Mouse (Mus musculus): ENCODE measurements at regions not wholly inside any gene's neighbourhood (a gene's known extent, or its start where the extent isn't known, plus 50 kb on each side); places are given as distances from the start of the nearest gene placed in this dataset.
"Not testable (repeated sequence)": the region's sequence is repeated elsewhere in the genome, so short reads cannot be mapped to it uniquely, and the experiment has no call there.

DNA sequence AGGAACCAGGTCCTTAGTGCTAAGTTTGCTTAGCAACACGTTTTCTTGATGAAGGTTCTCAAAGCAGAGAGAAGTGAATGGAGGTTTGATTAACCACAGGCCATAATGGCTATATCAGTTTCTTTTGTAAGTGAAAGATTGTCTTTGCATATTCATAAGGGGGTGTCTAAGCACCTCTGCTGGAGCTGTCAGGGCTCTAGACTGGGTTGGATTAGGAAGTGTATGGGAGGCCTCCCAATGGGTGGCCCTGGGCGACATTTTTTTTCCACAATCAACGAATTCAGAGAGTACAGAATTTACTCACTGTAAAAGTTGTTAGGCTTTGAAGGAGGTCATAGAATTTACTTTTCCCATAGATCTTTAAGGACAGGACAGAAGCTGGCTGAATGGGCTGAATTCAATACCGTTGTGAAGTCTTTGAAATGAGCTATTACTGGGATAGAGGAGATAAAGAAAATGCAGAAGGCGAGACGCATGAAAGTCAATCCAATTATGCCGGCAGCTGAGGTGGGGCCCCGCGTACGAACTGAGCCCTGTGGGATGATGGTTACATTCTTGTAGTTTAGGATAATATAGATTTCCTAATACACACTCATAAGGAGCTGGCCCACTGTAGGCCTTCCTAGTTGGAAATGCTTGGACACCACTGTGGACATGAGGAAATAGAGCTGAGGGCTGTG is 268.4 kb upstream of the Ubash3b start:
- Histone ChIP-seq H3K27ac (peak overlapping the region; percentile 60), H3K36me3 (replicated peaks) (no peaks in the 10 kb centered on the region; the same call in 1 of the 2 replicates), H3K9ac (no peak overlapping the region), H3K9me3 (no peaks in the 10 kb centered on the region), H3K4me2 (no peak overlapping the region), H3K4me3 (replicated peaks) (no peak overlapping the region), H3K4me1 (peaks cover 27% of the 10 kb centered on the region), H3K27me3 (no peaks in the 10 kb centered on the region)
- ATAC-seq (ENCODE audit: low FRiP score), result peak; percentile 75; the same call in 1 of the 2 replicates
- WGBS, result 19% methylated on average over 10 of the region's 10 CpGs

GRCm38 (mm10) chr9:41429236-41429635 is 267.7 kb upstream of the Ubash3b start:
- Histone ChIP-seq H3K4me3 (replicated peaks) (no peak overlapping the region), H3K4me2 (no peak overlapping the region), H3K36me3 (replicated peaks) (no peaks in the 10 kb centered on the region; the same call in 1 of the 2 replicates), H3K9ac (no peak overlapping the region), H3K9me3 (no peaks in the 10 kb centered on the region), H3K27me3 (no peaks in the 10 kb centered on the region), H3K4me1 (peaks cover 27% of the 10 kb centered on the region), H3K27ac (peak overlapping the region; percentile 60)
- WGBS, result 50% methylated on average over 4 of the region's 4 CpGs
- ATAC-seq (ENCODE audit: low FRiP score), result no peak; the same call in 1 of the 2 replicates

DNA sequence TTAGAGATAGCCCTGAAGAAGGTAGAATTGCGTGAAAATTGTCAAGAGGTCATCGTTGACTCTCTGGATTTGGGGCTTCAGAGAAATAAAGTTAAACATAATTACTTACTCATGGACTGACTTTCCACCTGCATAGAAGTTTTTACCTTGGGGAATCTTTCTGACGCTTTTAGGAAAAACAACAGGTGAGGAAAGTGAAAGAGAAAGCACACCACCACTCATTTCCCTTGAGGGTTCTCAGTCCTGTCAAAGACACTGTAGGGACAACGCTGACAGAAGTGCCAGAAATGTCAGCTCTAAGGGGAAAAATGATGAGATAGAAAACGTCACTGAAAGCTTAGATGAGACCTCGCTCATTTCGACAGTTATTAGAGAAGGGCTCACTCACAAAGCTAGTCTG is 265.2 kb upstream of the Ubash3b start:
- Histone ChIP-seq H3K4me3 (replicated peaks) (no peak overlapping the region), H3K4me2 (no peak overlapping the region), H3K4me1 (peaks cover 25% of the 10 kb centered on the region), H3K36me3 (replicated peaks) (no peaks in the 10 kb centered on the region; the same call in 1 of the 2 replicates), H3K27ac (no peak overlapping the region), H3K9me3 (no peaks in the 10 kb centered on the region), H3K27me3 (no peaks in the 10 kb centered on the region), H3K9ac (no peak overlapping the region)
- ATAC-seq (ENCODE audit: low FRiP score), result no peak
- WGBS, result 89% methylated on average over 7 of the region's 7 CpGs

DNA sequence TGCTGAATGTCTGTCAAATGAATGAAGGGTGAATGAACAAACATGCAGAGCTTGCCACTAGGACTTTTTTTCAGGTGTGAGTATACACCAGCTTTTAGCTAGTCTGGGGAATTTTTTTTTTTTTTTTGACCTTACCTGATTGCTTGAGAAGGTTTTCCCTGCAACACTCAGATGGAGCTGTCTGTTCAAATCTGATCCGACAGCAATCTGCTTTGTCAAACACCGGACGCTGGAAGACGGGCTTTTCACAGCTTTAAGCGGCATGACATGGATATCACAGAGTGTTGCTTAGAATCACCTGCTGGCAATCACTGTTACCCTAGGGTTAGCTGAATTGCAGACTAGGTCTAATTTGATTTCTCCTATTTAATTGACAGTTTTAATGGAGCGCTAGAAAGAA is 263.7 kb upstream of the Ubash3b start:
- H3K4me1 ChIP-seq, result peaks cover 13% of the 10 kb centered on the region
- no peak overlapping the region for H3K27ac ChIP-seq
- H3K27me3 ChIP-seq, result no peaks in the 10 kb centered on the region
- H3K4me2 ChIP-seq, result no peak overlapping the region
- H3K36me3 ChIP-seq (replicated peaks), result no peaks in the 10 kb centered on the region; the same call in 1 of the 2 replicates
- ATAC-seq (ENCODE audit: low FRiP score), result no peak
- H3K9ac ChIP-seq, result no peak overlapping the region
- 74% methylated on average over 6 of the region's 6 CpGs for WGBS
- H3K4me3 ChIP-seq (replicated peaks), result no peak overlapping the region
- no peaks in the 10 kb centered on the region for H3K9me3 ChIP-seq

DNA sequence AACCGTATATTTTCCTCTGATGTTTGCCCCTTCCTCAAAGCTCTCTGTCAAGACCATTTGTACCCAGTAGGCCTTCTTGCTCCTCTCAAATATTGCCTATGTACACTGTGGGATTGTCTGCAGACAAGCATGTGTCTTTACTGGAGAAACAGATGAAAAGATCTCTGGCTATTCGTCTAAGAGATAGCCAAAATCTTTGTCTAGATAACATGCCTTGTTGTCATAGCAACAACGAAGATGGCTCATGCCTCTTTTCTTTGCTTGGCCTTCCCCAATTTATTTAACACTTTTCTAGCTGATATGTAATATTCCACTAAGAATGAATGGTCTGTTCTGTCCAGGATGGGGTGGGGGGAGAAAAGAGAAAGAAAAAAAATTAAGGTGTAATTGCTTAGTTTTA is 252.3 kb upstream of the Ubash3b start:
- no peaks in the 10 kb centered on the region for H3K36me3 ChIP-seq (replicated peaks)
- WGBS, result 70% methylated on average over 3 of the region's 3 CpGs
- H3K27me3 ChIP-seq, result no peaks in the 10 kb centered on the region
- no peak overlapping the region for H3K4me2 ChIP-seq
- H3K4me1 ChIP-seq, result peaks cover 16% of the 10 kb centered on the region
- no peak for ATAC-seq (ENCODE audit: low FRiP score)
- no peak overlapping the region for H3K4me3 ChIP-seq (replicated peaks)
- no peak overlapping the region for H3K9ac ChIP-seq
- no peaks in the 10 kb centered on the region for H3K9me3 ChIP-seq
- no peak overlapping the region for H3K27ac ChIP-seq

- H3K27ac ChIP-seq; ATAC-seq (ENCODE audit: low FRiP score); H3K36me3 ChIP-seq (replicated peaks): not testable (repeated sequence)
Observed at GRCm38 (mm10) chr9:41413091-41413490, 251.6 kb upstream of the Ubash3b start.

DNA sequence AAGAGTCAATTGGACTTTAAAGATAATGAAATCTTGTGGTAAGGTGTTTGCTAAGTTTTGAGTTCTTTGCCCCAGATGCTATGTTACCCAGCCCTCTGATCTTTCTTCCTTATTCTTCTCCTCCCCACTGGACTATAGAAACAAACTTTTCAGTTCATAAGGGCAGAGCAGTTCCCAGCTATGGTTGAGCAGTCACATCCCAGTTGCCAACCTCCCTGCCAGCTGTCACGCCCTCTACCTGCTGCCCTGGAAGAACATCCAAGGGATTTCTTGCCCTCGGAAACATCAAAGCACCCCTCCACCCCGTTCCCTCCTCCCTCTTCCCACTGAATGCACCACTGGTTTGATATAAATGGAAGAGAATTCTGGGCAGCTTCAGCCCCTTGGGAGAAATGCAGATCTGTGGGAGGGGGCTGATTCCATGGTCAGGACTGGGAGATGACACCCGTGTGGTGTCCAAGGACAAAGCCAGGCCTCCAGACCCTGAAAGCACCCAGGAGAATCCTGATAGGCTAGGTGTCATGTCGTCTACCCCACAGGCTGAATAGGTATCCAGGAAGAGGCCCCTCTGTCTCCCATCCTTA is 250.8 kb upstream of the Ubash3b start:
- Histone ChIP-seq H3K36me3 (replicated peaks) (no peaks in the 10 kb centered on the region), H3K4me3 (replicated peaks) (no peak overlapping the region), H3K4me1 (peaks cover 24% of the 10 kb centered on the region), H3K4me2 (no peak overlapping the region), H3K9ac (no peak overlapping the region), H3K9me3 (no peaks in the 10 kb centered on the region), H3K27me3 (no peaks in the 10 kb centered on the region), H3K27ac (0 out of 2 replicates have a peak overlapping the region, but pooled peaks have one; percentile 50)
- WGBS, result 41% methylated on average over 5 of the region's 5 CpGs
- no peak for ATAC-seq (ENCODE audit: low FRiP score)

More at GRCm38 (mm10) chr9:41413091-41413490, 251.6 kb upstream of the Ubash3b start:
- not testable (repeated sequence) for H3K9me3 ChIP-seq; H3K9ac ChIP-seq; H3K4me2 ChIP-seq; H3K4me3 ChIP-seq (replicated peaks); H3K27me3 ChIP-seq
- H3K4me1 ChIP-seq, result peaks cover 20% of the 10 kb centered on the region

DNA sequence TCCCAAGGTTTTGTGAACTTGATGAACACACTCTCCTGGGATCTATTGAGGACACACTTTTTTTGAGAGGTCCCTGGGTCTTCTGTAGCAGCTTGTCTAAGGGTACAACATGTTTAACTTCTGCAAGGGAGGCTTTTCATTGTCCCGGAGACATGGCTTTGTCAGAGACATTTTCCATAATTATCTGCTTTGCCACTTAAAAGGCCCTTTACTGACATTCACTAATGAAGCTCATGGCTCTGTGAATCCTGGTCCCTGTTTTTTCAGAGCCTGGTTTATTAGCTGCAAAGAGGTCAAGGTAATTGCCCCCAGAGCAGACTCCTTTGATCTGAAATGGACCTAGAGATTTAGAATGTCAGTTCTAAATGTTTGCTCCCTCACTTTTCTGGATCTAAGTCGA is 246.8 kb upstream of the Ubash3b start:
- peaks cover 19% of the 10 kb centered on the region for H3K4me1 ChIP-seq
- H3K36me3 ChIP-seq (replicated peaks), result no peaks in the 10 kb centered on the region
- H3K27me3 ChIP-seq, result no peaks in the 10 kb centered on the region
- no peak overlapping the region for H3K4me3 ChIP-seq (replicated peaks)
- ATAC-seq (ENCODE audit: low FRiP score), result no peak
- no peak overlapping the region for H3K4me2 ChIP-seq
- WGBS, result 32% methylated on average over 2 of the region's 2 CpGs
- no peaks in the 10 kb centered on the region for H3K9me3 ChIP-seq
- H3K27ac ChIP-seq, result 0 out of 2 replicates have a peak overlapping the region, but pooled peaks have one; percentile 19
- H3K9ac ChIP-seq, result no peak overlapping the region

DNA sequence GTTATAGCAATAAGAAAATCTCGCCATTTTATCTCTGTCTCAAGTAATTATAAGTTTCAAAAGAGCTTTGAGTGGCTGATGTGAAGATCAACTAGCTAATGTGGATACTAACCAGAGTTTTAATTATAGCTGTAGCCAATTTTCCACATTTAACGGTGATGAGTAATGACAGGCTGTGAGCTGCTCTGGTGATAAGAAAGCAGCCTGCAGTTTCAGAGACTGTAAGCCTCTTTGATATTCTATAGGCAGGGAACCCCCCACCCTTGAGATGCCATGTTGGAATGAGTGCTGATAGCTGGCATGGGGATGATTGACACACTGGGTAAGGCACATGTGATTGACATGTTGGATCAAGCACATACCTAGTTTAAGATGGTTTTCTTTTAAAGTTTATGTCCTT is 245.6 kb upstream of the Ubash3b start:
- Histone ChIP-seq H3K9ac (no peak overlapping the region), H3K9me3 (no peaks in the 10 kb centered on the region), H3K4me2 (no peak overlapping the region), H3K4me1 (peaks cover 9% of the 10 kb centered on the region), H3K4me3 (replicated peaks) (no peak overlapping the region), H3K27ac (no peak overlapping the region), H3K36me3 (replicated peaks) (peaks cover 1% of the 10 kb centered on the region; the same call in 1 of the 2 replicates), H3K27me3 (no peaks in the 10 kb centered on the region)
- 73% methylated on average over 2 of the region's 2 CpGs for WGBS
- no peak for ATAC-seq (ENCODE audit: low FRiP score)

- Histone ChIP-seq H3K9ac (no peak overlapping the region), H3K36me3 (replicated peaks) (peaks cover 6% of the 10 kb centered on the region; the same call in 1 of the 2 replicates), H3K27me3 (no peaks in the 10 kb centered on the region), H3K4me1 (peaks cover 3% of the 10 kb centered on the region), H3K4me3 (replicated peaks) (no peak overlapping the region), H3K27ac (no peak overlapping the region), H3K4me2 (no peak overlapping the region), H3K9me3 (no peaks in the 10 kb centered on the region)
- 86% methylated on average over 3 of the region's 3 CpGs for WGBS
- no peak for ATAC-seq (ENCODE audit: low FRiP score)
Observed at GRCm38 (mm10) chr9:41402942-41403341, 241.4 kb upstream of the Ubash3b start.

DNA sequence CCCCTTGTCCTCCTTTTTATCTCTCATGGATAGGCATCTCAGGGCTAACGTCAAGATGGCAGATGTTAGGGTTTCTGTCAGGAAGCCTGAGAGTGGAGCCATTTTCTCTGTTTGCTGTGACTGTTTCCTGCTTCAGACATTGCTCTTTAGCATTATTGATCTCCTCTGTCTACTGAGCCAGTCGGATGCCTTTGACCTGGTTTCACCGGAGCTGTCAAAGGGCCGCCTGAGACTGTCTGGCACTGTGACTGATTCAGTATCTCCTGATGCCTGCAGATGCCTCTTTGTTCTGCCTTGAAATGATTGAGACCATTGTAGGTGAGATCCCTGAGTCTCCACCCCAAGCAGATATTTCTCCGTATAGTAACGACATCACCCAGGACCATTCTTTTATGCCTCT is 239.5 kb upstream of the Ubash3b start:
- H3K4me2 ChIP-seq, result no peak overlapping the region
- H3K9me3 ChIP-seq, result no peaks in the 10 kb centered on the region
- peaks cover 11% of the 10 kb centered on the region for H3K4me1 ChIP-seq
- H3K36me3 ChIP-seq (replicated peaks), result peaks cover 6% of the 10 kb centered on the region; the same call in 1 of the 2 replicates
- H3K27ac ChIP-seq, result no peak overlapping the region
- no peaks in the 10 kb centered on the region for H3K27me3 ChIP-seq
- H3K4me3 ChIP-seq (replicated peaks), result no peak overlapping the region
- no peak overlapping the region for H3K9ac ChIP-seq
- no peak for ATAC-seq (ENCODE audit: low FRiP score)
- 82% methylated on average over 6 of the region's 6 CpGs for whole genome bisulfite sequencing

DNA sequence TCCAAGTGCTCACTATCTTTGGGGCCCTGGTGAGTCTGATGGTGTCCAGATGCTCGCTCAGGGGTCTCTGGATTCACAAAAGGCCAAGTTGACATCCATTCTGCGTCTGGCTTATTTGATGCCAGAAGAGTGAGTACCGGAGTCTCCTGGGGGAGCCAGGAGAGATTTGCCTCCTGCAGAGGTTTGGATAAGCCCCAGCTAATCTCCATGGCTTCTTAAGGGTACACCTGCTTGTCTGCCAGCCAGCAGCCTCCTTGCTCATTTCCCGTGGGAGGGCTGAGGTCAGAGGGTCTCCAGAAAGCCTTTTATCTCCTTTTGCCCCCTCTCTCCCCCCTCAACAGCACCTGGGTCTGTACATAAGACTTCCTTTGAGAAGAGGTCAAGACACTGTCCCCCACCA is 234.0 kb upstream of the Ubash3b start:
- no peak for ATAC-seq (ENCODE audit: low FRiP score)
- 15% methylated on average over 4 of the region's 4 CpGs for WGBS
- Histone ChIP-seq H3K9me3 (no peaks in the 10 kb centered on the region), H3K4me2 (no peak overlapping the region; the same call in 1 of the 2 replicates), H3K36me3 (replicated peaks) (peaks cover 13% of the 10 kb centered on the region), H3K4me1 (peaks cover 39% of the 10 kb centered on the region), H3K9ac (no peak overlapping the region), H3K27ac (no peak overlapping the region), H3K27me3 (no peaks in the 10 kb centered on the region), H3K4me3 (replicated peaks) (no peak overlapping the region)

Data from forebrain, embryonic 12.5 days (tissue).